9 mouse cellular contexts compared by ENCODE assay signal in genomic region chr19:33380386-33380785, GRCm38 (mm10). TPM values are rescaled to one million over a fixed set of nuclear protein-coding genes. Genes with fewer than 3 reads are reported as not detected.
DNase-seq lines count a peak whose midpoint lies in the region; ATAC-seq and TF ChIP-seq lines count a peak whose summit lies in the region.
"Had no signal": no experiment of that assay in that cellular context is flagged by ENCODE, and none has a peak within 500 bp of the region (broad histone marks: within the 10 kb centered on the region; RNA-seq: fewer than 3 reads in every experiment).

No protein-coding gene starts in this region.

- peak; percentile 80 for TF ChIP-seq CTCF in stomach, postnatal 0 days (IDR thresholded peaks at IDR 0.05; ENCODE audit: low read depth)

- no peaks in the 10 kb centered on the region for H3K27me3 ChIP-seq in hindbrain, embryonic 11.5 days (ENCODE audit: control insufficient read depth, insufficient read depth, low read length)
- no peaks in the 10 kb centered on the region for H3K27me3 ChIP-seq in hindbrain, embryonic 10.5 days (ENCODE audit: insufficient read depth, poor library complexity, severe bottlenecking)
- H3K27me3 ChIP-seq in stomach, postnatal 0 days (ENCODE audit: control insufficient read depth, insufficient read depth, low read length): no peaks in the 10 kb centered on the region
- H3K27me3 ChIP-seq: stomach, embryonic 15.5 days had no signal

- no peaks in the 10 kb centered on the region for H3K36me3 ChIP-seq in hindbrain, embryonic 11.5 days (ENCODE audit: control insufficient read depth, insufficient read depth, low read length)
- H3K36me3 ChIP-seq in hindbrain, embryonic 10.5 days: no peaks in the 10 kb centered on the region
- no peaks in the 10 kb centered on the region for H3K36me3 ChIP-seq in stomach, postnatal 0 days (ENCODE audit: control insufficient read depth, insufficient read depth, low read length)
- H3K36me3 ChIP-seq: stomach, embryonic 15.5 days had no signal

- H3K27ac ChIP-seq in hindbrain, embryonic 11.5 days (ENCODE audit: low read depth, low read length): no peak overlapping the region
- no peak overlapping the region for H3K27ac ChIP-seq in hindbrain, embryonic 10.5 days
- H3K27ac ChIP-seq in stomach, postnatal 0 days (replicated peaks): no peak overlapping the region
- H3K27ac ChIP-seq: stomach, embryonic 15.5 days had no signal

- ATAC-seq in hindbrain, embryonic 11.5 days (ENCODE audit: low FRiP score): 0 out of 2 replicates have a peak, but pooled peaks have one; percentile 54
- ATAC-seq in stomach, postnatal 0 days (ENCODE audit: low FRiP score, low TSS enrichment): no peak

- no peak overlapping the region for H3K4me2 ChIP-seq in hindbrain, embryonic 11.5 days (replicated peaks; ENCODE audit: low read depth, low read length)
- no peak overlapping the region for H3K4me2 ChIP-seq in stomach, postnatal 0 days (replicated peaks; ENCODE audit: low read depth)
- H3K4me2 ChIP-seq: stomach, embryonic 15.5 days had no signal

- no peak overlapping the region for H3K4me3 ChIP-seq in hindbrain, embryonic 11.5 days (ENCODE audit: low read depth, low read length)
- H3K4me3 ChIP-seq in hindbrain, embryonic 10.5 days: no peak overlapping the region
- H3K4me3 ChIP-seq in stomach, postnatal 0 days (ENCODE audit: low read depth, low read length): no peak overlapping the region
- H3K4me3 ChIP-seq: stomach, embryonic 15.5 days had no signal

- H3K9me3 ChIP-seq in hindbrain, embryonic 11.5 days (ENCODE audit: control insufficient read depth, low read length): no peaks in the 10 kb centered on the region
- no peaks in the 10 kb centered on the region for H3K9me3 ChIP-seq in hindbrain, embryonic 10.5 days
- no peaks in the 10 kb centered on the region for H3K9me3 ChIP-seq in stomach, postnatal 0 days (ENCODE audit: control insufficient read depth, low read length)
- H3K9me3 ChIP-seq: stomach, embryonic 15.5 days had no signal

- TF ChIP-seq EP300 in stomach, postnatal 0 days (optimal IDR thresholded peaks at IDR 0.05): no peak

- no peak overlapping the region for H3K9ac ChIP-seq in hindbrain, embryonic 11.5 days (ENCODE audit: low read depth, low read length)
- no peak overlapping the region for H3K9ac ChIP-seq in stomach, postnatal 0 days (ENCODE audit: low read length)
- H3K9ac ChIP-seq: stomach, embryonic 15.5 days had no signal

- H3K4me1 ChIP-seq in hindbrain, embryonic 11.5 days (replicated peaks; ENCODE audit: control insufficient read depth, insufficient read depth, low read length): no peaks in the 10 kb centered on the region
- H3K4me1 ChIP-seq in hindbrain, embryonic 10.5 days (replicated peaks): no peaks in the 10 kb centered on the region
- no peaks in the 10 kb centered on the region for H3K4me1 ChIP-seq in stomach, postnatal 0 days (replicated peaks; ENCODE audit: control insufficient read depth, insufficient read depth)
- H3K4me1 ChIP-seq: stomach, embryonic 15.5 days had no signal

- WGBS in hindbrain, embryonic 11.5 days: 26% methylated on average over 3 of the region's 3 CpGs
- 19% methylated on average over 3 of the region's 3 CpGs for WGBS in hindbrain, embryonic 10.5 days
- WGBS in stomach, postnatal 0 days: 4% methylated on average over 3 of the region's 3 CpGs

- peak; percentile 55 for DNase-seq in hindbrain, embryonic 11.5 days (ENCODE audit: low spot score)
- DNase-seq in hindbrain, embryonic 10.5 days (ENCODE audit: low spot score): no peak
- peak; percentile 46 for DNase-seq in A20 (ENCODE audit: low read depth, low spot score)
- peak; percentile 68 for DNase-seq in brain, adult 2 months (ENCODE audit: low read depth, low spot score)
- peak; percentile 73 for DNase-seq in induced T-regulatory cell, adult 2 months (ENCODE audit: low read depth)
- no peak for DNase-seq in stomach, postnatal 0 days (ENCODE audit: low spot score)
- no peak for DNase-seq in spleen, adult 18-20 months
- no peak for DNase-seq in frontal cortex, postnatal 10 days (ENCODE audit: low spot score in 2 of 2)

RNA-seq across cellular contexts. Expression of gene Rnls, which starts 11.7 kb away (rescaled TPM):
- polyA plus RNA-seq in hindbrain, embryonic 11.5 days (2014; fragmentation: Nextera tagmentation; extraction: Ambion mirVana): 8.2 and 9.8 TPM in 2 replicates
- polyA plus RNA-seq in hindbrain, embryonic 10.5 days (2016; fragmentation: Nextera tagmentation; extraction: Ambion mirVana): 6.8 and 8.2 TPM in 2 replicates
- polyA plus RNA-seq in stomach, postnatal 0 days (2015; fragmentation: Nextera tagmentation; extraction: Ambion mirVana): 5.2 and 5.5 TPM in 2 replicates

Comparison
In these comparisons a context has a peak if more than half of its experiments do, and no peak if none do; other contexts are left out.
1. DNase-seq: peak in hindbrain, embryonic 11.5 days (single experiment), A20 (single experiment), brain, adult 2 months (single experiment) and induced T-regulatory cell, adult 2 months (single experiment); none in hindbrain, embryonic 10.5 days (single experiment), stomach, postnatal 0 days (single experiment), spleen, adult 18-20 months (0 of 2) and frontal cortex, postnatal 10 days (0 of 2).